1 mouse cellular context compared by ENCODE assay signal in the genomic region with DNA sequence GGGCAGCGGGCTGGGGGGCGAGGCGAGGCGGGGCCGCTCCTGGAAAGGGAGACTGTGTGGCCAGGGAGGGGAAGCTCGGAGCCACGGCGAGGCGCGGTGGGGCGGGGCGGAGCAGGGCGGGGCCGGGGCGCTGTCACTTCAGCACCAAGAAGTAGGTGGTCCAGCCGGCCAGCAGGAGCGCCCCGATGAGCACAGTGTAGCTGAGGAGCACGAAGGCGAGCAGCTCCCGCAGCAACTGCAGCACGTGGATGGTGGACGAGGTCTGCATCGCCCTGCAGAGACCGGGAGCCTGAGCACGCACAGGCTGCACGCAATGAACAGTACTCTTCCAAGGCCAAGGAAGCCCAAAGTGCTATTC.
TF ChIP-seq lines count a peak whose summit lies in the region.

No protein-coding gene starts in this region.

TF ChIP-seq in CH12.LX, 34 proteins besides CTCF, POLR2A, EP300 and RAD21:
- TF ChIP-seq CHD2 (IDR thresholded peaks at IDR 0.05; ENCODE audit: low read length), result no peak
